Mouse (Mus musculus) neutrophil, adult 5-6 weeks (primary cell): ENCODE results near the gene Dcaf5. TPM values are rescaled to one million over a fixed set of nuclear protein-coding genes. Genes with fewer than 3 reads are reported as not detected.
A peak's percentile ranks its signal among the peaks of the same experiment; 100 is the strongest.

Experiments used
- ATAC-seq: fragments of 151-379, 151-347 bp; 2 replicates; pipeline ENCODE4 v1.8.0; 2017; ENCODE audit warnings: mild to moderate bottlenecking, moderate TSS enrichment; ENCODE audit not compliant: insufficient number of reproducible peaks, poor library complexity, low FRiP score, severe bottlenecking; ENCODE audit errors: extremely low read depth
- total RNA-seq: library from RNA; stranded (forward); fragments of 200-1000 nt; gene quantifications from 2 replicates; pipeline ENCODE4 v1.2.3, GENCODE M21; 2017

Gene Dcaf5
- total RNA-seq, 1 experiment from 2014 or later: 41.5 TPM

DNA sequence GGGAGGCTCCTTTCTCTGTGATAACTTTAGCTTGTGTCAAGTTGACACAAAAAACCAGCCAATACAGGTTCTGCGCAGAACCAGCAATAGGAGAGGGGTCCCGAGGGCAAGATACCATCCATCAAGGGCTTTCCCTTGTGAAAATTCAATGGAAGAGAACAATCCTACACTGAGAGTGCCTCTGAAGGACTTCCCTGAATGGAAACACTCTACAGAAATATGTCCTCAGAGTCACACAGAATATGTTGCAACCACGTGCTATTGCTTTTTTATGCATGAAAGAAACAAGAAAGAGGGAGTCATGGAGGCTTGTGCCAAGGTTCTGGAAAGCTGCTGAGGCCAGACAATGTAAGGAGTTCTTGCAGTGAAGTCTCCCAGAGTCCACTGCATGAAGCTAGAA lies 131.9 kb downstream of the Dcaf5 start:
- no peak for ATAC-seq

DNA sequence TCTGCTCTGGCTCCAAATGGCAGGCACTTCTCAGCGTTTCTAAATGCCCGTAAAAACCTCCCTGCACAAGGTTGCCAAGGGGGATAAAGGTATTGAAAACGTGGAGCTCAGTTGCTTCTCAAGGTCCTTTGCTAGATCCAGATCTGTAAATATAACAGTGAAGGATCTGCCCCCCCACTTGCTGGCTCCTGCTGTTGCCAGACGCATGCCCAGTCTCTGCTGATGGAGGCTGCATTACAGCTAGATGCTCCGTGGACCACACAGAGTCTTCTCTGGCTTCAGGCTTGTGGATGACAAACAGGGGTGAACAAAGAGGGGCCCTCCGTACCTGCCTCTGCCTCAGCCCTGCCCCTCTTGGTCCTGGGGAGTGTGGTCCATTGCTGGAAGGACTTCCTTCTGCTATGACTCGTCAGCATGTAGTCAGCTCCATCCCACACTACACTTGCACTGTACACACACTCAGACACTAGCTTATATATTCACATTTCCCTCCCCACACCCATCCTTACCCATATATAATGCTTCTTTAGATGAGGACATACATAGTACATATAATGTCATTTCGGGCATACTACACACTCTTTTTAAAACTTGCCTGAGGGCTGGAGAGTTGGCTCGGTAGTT lies 135.5 kb downstream of the Dcaf5 start:
- no peak for ATAC-seq

DNA sequence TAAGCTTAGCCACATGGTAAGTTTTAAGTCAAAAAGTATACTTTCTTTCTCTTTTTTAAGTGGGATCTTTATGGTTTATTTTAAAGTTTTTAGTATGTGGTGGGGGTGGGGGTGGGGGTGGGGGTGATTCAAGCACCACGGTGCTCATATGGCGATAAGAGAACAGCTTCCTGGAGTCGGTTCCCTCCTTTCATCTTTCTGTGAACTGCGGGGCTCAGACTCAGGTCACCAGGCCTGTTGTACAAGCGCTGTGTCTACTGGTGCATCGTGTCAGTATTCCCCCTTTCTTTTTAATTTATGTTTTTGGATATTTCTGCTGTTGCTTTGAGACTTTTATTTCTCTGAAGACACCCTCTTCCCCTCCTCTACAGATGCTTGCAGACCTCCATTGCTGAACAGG lies 137.7 kb downstream of the Dcaf5 start:
- no peak for ATAC-seq

DNA sequence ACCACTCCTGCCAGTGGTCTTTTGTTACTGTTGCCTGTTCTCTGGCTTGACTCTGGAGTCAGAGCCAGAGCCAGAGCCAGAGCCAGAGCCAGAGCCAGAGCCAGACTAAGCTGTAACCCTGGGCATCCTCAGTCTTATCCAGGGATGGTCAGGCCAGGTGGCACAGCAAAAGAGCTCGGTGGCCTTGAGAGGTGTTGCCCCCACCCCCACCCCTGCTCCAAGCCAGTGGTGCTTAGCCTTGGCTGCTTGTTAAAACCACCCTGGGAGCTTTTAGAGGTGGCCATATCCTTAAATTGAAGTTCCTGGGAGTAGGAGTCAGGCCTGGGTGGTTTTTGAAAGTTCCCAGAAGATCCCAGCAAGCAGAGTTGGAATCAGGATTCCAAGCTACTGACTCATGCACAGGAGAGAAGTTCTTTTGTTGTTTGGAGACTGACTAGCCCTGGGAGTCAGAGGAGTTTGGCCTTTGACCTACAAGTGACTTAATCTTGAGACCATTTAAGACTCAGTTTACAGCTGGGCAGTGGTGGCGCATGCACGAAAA lies 144.4 kb downstream of the Dcaf5 start:
- no peak for ATAC-seq

DNA sequence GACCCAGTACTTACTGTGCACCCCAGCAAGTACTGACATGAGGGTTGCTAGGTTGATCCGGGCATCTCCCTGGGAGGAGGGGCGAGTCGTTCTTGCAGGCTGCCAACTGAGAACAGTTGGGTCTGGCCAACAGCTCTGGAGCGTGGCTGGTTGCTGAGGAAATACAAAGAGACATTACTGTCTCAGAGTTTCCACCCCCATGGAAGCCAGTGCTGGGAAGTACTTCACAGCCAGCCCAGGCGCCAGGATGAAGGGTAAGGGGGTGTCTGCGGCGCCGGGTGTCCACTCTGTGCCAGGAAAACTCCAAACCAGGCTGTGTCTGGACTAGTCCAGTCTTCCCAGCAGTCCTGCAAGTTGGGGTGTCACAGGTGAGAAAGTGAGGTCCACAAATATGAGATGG lies 145.4 kb downstream of the Dcaf5 start:
- ATAC-seq: no peak

DNA sequence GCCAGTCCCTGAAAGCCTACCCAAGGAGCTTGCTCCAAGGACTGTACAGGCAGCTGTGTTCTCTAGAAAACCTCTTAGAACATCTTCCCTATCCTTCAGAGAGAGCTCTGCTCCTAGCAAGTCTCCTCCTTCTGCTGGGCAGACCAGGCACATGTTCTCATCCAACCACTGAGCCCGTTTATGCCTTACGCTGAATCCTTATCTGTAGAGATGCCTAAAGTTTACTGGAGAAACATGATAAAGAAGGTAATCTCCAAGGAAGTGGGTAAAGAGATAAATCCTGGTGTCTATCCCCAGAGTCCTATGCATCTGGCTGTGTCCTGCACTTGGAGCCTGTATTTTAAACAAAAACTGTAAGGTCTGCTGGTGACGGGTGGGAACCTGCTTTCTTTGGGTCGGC lies 145.9 kb downstream of the Dcaf5 start:
- no peak for ATAC-seq

DNA sequence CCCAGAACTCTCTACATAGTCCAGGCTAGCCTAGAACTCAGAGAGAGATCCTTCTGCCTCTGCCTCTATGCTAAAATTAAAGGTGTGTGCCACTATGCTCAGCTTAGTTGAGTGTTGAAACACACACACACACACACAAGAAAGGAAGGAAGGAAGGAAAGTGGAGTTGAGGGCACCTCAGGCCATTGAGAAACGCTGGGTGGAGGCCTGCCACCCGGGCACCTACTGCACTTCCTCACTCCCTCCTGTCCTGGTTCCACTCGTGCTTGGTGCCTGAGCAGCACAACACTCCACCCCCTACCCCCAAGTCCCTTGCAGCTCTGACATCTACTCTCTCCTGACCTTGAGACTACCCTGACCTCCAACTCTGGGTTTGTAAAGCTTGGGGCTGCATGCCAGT lies 146.7 kb downstream of the Dcaf5 start:
- ATAC-seq: peak; percentile 45; the same call in 1 of the 2 replicates

DNA sequence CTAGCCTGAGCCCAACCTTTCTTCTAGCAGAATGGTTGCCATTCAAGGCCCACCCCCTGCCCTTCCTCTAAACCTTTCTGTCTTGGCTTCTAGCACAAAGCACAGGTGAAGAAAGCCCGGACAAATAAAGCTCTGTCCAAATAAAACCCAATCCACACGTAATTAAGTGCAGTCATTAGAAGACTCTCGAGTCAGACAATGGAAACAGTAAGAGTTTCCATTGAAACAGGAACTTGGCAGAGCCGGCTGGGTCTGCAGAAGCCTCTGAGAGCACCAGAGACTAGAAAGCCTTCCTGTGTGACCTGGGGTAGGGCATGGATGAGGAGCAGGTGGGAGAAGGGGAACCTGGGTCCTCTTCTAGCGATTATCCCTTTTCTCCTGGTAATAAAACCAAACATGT lies 150.5 kb downstream of the Dcaf5 start:
- ATAC-seq: no peak

Other genes with a start within 250 kb of the Dcaf5 start
- 117 and 126 TPM in 2 replicates for gene Actn1, start 176.2 kb downstream of the Dcaf5 start, total RNA-seq
- 37.8 and 42.8 TPM in 2 replicates for gene Exd2, start 26.5 kb upstream of the Dcaf5 start, total RNA-seq
- gene Galnt16, start 81.7 kb upstream of the Dcaf5 start, total RNA-seq: 0.12 TPM in 1 of 2 replicates, not detected in the other
- gene Slc39a9, start 207.3 kb upstream of the Dcaf5 start, total RNA-seq: 14.7 and 18.6 TPM in 2 replicates
- gene Erh, start 207.7 kb upstream of the Dcaf5 start, total RNA-seq: 23.4 and 28.9 TPM in 2 replicates